Mouse (Mus musculus): ENCODE measurements around the gene E130208F15Rik. TPM values are rescaled to one million over a fixed set of nuclear protein-coding genes. Genes with fewer than 3 reads are reported as not detected.

E130208F15Rik gene
- polyA plus RNA-seq, 1 experiment, result 0.28 TPM

GRCm38 (mm10) chr7:30335688-30336087 lies 14.1 kb downstream of the E130208F15Rik start:
- H3K4me3 ChIP-seq (ENCODE audit: control insufficient read depth, low read depth, low read length), result no peak overlapping the region
- no peaks in the 10 kb centered on the region for H3K27me3 ChIP-seq (ENCODE audit: control insufficient read depth, insufficient read depth, low read length)
- TF ChIP-seq POLR2A (IDR thresholded peaks at IDR 0.05; ENCODE audit: control insufficient read depth, low read depth, low read length) (no peak), CTCF (IDR thresholded peaks at IDR 0.05; ENCODE audit: control insufficient read depth, insufficient read depth, insufficient replicate concordance, low read depth, low read length) (no peak)
- peaks cover 12% of the 10 kb centered on the region for H3K4me1 ChIP-seq (ENCODE audit: control insufficient read depth, insufficient read depth, low read length)
- H3K36me3 ChIP-seq (ENCODE audit: control insufficient read depth, insufficient read depth, low read length), result no peaks in the 10 kb centered on the region
- H3K27ac ChIP-seq (ENCODE audit: control insufficient read depth, insufficient read depth, low read depth, low read length), result no peak overlapping the region

DNA sequence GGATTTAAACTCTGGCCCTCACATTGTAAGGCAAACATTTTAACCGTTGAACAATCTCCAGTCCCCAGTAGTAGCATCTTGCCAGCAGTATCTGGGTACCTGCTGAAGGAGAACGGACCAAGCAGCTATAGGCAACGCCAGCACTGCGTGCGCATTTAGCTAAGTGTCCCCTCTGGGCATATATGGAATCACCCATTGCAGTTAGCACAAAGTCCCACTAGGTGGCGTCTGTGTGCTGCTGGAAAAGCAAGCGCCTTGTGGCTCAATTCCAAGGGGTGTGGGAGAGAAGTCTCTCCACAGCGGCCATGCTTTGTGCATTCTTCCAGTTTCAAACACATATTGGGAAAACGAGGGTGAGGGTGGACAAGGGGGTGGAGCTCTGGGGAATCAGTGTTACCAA lies 14.8 kb downstream of the E130208F15Rik start:
- TF ChIP-seq POLR2A (IDR thresholded peaks at IDR 0.05; ENCODE audit: control insufficient read depth, low read depth, low read length) (no peak), CTCF (IDR thresholded peaks at IDR 0.05; ENCODE audit: control insufficient read depth, insufficient read depth, insufficient replicate concordance, low read depth, low read length) (peak; percentile 92)
- H3K4me3 ChIP-seq (ENCODE audit: control insufficient read depth, low read depth, low read length), result no peak overlapping the region
- H3K4me1 ChIP-seq (ENCODE audit: control insufficient read depth, insufficient read depth, low read length), result peaks cover 12% of the 10 kb centered on the region
- H3K36me3 ChIP-seq (ENCODE audit: control insufficient read depth, insufficient read depth, low read length), result no peaks in the 10 kb centered on the region
- H3K27me3 ChIP-seq (ENCODE audit: control insufficient read depth, insufficient read depth, low read length), result no peaks in the 10 kb centered on the region
- H3K27ac ChIP-seq (ENCODE audit: control insufficient read depth, insufficient read depth, low read depth, low read length), result no peak overlapping the region

- Histone ChIP-seq H3K4me1 (ENCODE audit: control insufficient read depth, insufficient read depth, low read length) (peaks cover 4% of the 10 kb centered on the region), H3K4me3 (ENCODE audit: control insufficient read depth, low read depth, low read length) (no peak overlapping the region), H3K27ac (ENCODE audit: control insufficient read depth, insufficient read depth, low read depth, low read length) (no peak overlapping the region), H3K27me3 (ENCODE audit: control insufficient read depth, insufficient read depth, low read length) (no peaks in the 10 kb centered on the region), H3K36me3 (ENCODE audit: control insufficient read depth, insufficient read depth, low read length) (no peaks in the 10 kb centered on the region)
- TF ChIP-seq CTCF (IDR thresholded peaks at IDR 0.05; ENCODE audit: control insufficient read depth, insufficient read depth, insufficient replicate concordance, low read depth, low read length) (no peak), POLR2A (IDR thresholded peaks at IDR 0.05; ENCODE audit: control insufficient read depth, low read depth, low read length) (no peak)
Observed at GRCm38 (mm10) chr7:30339432-30340109, 18.0 kb downstream of the E130208F15Rik start.

DNA sequence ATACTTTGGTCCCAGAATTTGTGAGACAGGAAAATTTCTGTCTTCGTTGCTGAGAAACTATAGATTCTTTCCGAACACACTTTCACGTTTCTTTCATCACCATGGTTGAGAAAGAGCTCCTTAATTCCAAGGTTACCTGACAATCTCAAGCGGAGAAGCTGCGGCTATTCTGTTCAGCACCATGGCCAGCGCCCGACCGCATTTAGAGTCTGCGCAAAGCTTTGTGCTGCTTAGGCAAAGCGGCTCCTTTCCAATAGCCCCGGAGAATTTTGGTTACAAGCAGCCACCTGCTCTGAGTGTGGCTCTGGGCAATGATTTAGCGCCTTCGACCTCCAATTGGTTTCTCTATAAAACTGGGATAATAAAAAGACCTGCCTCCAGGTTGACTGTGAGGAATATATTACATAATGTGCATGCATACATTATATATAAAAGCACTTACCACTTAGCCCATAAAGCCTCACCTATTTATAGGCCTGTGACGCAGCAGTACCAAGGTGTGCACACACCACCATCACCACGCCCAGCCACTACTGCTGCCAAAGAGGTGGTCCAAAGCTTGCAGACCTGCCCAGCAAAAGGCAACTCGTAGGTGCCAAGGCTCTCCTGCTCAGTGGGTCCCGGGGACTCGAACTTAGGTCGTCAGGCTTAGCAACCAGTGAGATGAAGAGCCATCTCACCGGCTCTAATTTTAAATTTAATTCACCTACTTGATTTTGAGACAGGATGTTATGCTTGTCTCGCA lies 25.3 kb downstream of the E130208F15Rik start:
- Histone ChIP-seq H3K27ac (ENCODE audit: control insufficient read depth, insufficient read depth, low read depth, low read length) (no peak overlapping the region), H3K4me3 (ENCODE audit: control insufficient read depth, low read depth, low read length) (no peak overlapping the region), H3K36me3 (ENCODE audit: control insufficient read depth, insufficient read depth, low read length) (no peaks in the 10 kb centered on the region), H3K27me3 (ENCODE audit: control insufficient read depth, insufficient read depth, low read length) (no peaks in the 10 kb centered on the region), H3K4me1 (ENCODE audit: control insufficient read depth, insufficient read depth, low read length) (peaks cover 3% of the 10 kb centered on the region)
- TF ChIP-seq CTCF (IDR thresholded peaks at IDR 0.05; ENCODE audit: control insufficient read depth, insufficient read depth, insufficient replicate concordance, low read depth, low read length) (no peak), POLR2A (IDR thresholded peaks at IDR 0.05; ENCODE audit: control insufficient read depth, low read depth, low read length) (no peak)

- H3K4me3 ChIP-seq (ENCODE audit: control insufficient read depth, low read depth, low read length), result peak overlapping the region; percentile 66
- H3K4me1 ChIP-seq (ENCODE audit: control insufficient read depth, insufficient read depth, low read length), result peaks cover 3% of the 10 kb centered on the region
- no peaks in the 10 kb centered on the region for H3K36me3 ChIP-seq (ENCODE audit: control insufficient read depth, insufficient read depth, low read length)
- H3K27me3 ChIP-seq (ENCODE audit: control insufficient read depth, insufficient read depth, low read length), result no peaks in the 10 kb centered on the region
- no peak overlapping the region for H3K27ac ChIP-seq (ENCODE audit: control insufficient read depth, insufficient read depth, low read depth, low read length)
- TF ChIP-seq CTCF (IDR thresholded peaks at IDR 0.05; ENCODE audit: control insufficient read depth, insufficient read depth, insufficient replicate concordance, low read depth, low read length) (peak; percentile 88), POLR2A (IDR thresholded peaks at IDR 0.05; ENCODE audit: control insufficient read depth, low read depth, low read length) (no peak)
Observed at GRCm38 (mm10) chr7:30347828-30348227, 26.3 kb downstream of the E130208F15Rik start.

DNA sequence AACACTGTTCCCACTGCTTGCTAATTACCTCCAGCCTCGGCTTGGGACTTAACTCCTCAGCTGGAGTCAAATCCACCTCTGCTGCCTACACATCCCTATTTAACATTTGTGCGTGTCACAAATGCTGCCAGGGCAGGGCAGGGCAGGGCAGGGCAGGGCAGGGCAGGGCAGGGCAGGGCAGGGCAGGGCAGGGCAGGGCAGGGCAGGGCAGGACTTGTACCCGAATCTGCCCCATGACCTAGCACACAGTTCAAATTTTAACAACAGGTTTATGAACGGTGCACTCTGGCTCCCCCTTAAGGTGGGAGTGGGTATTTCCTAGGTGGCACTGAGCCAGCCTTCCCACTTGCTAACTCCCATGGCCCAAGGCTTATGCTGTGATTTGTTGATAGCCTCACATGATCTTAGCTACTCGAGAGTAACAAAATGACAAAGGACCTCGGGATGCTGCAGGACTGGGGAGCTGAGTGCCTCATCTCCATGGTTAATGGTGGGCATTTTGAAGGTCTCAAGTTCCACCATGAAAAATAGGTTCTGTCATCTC lies 31.8 kb downstream of the E130208F15Rik start:
- no peaks in the 10 kb centered on the region for H3K36me3 ChIP-seq (ENCODE audit: control insufficient read depth, insufficient read depth, low read length)
- TF ChIP-seq POLR2A (IDR thresholded peaks at IDR 0.05; ENCODE audit: control insufficient read depth, low read depth, low read length) (no peak), CTCF (IDR thresholded peaks at IDR 0.05; ENCODE audit: control insufficient read depth, insufficient read depth, insufficient replicate concordance, low read depth, low read length) (peak; percentile 80; the same call in 1 of the 2 replicates)
- H3K27me3 ChIP-seq (ENCODE audit: control insufficient read depth, insufficient read depth, low read length), result no peaks in the 10 kb centered on the region
- peak overlapping the region; percentile 80 for H3K4me3 ChIP-seq (ENCODE audit: control insufficient read depth, low read depth, low read length)
- peaks cover 3% of the 10 kb centered on the region for H3K4me1 ChIP-seq (ENCODE audit: control insufficient read depth, insufficient read depth, low read length)
- no peak overlapping the region for H3K27ac ChIP-seq (ENCODE audit: control insufficient read depth, insufficient read depth, low read depth, low read length)

DNA sequence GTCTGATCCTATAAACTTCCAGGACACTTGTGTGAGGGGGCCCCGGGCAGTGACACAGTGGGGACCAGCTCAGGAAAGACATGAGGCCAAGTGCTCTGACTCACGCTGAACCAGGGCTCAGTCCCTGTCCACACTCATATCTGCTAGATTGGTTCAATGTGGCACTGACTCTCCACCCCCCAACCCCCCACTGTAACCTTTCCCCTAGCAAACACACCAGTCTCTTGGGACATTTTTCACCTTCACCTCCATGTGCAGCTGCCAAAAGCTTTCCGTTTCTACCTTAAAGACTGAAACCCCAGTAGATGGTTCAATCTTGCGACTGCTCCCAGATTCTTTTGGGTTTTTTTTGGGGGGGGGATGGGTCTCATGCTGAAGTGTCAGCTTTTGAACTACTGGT lies 32.5 kb downstream of the E130208F15Rik start:
- Histone ChIP-seq H3K27ac (ENCODE audit: control insufficient read depth, insufficient read depth, low read depth, low read length) (no peak overlapping the region), H3K27me3 (ENCODE audit: control insufficient read depth, insufficient read depth, low read length) (no peaks in the 10 kb centered on the region), H3K4me1 (ENCODE audit: control insufficient read depth, insufficient read depth, low read length) (peaks cover 3% of the 10 kb centered on the region), H3K4me3 (ENCODE audit: control insufficient read depth, low read depth, low read length) (no peak overlapping the region; the same call in 1 of the 2 replicates), H3K36me3 (ENCODE audit: control insufficient read depth, insufficient read depth, low read length) (no peaks in the 10 kb centered on the region)
- TF ChIP-seq CTCF (IDR thresholded peaks at IDR 0.05; ENCODE audit: control insufficient read depth, insufficient read depth, insufficient replicate concordance, low read depth, low read length) (no peak), POLR2A (IDR thresholded peaks at IDR 0.05; ENCODE audit: control insufficient read depth, low read depth, low read length) (no peak)
